Mouse (Mus musculus) thymus, postnatal 14 days (tissue): ENCODE data around the gene B3gat1.

Experiments
- DNase-seq: peaks from one replicate; pipeline ENCODE4 v3.0.0; 2021

Gene B3gat1

DNA sequence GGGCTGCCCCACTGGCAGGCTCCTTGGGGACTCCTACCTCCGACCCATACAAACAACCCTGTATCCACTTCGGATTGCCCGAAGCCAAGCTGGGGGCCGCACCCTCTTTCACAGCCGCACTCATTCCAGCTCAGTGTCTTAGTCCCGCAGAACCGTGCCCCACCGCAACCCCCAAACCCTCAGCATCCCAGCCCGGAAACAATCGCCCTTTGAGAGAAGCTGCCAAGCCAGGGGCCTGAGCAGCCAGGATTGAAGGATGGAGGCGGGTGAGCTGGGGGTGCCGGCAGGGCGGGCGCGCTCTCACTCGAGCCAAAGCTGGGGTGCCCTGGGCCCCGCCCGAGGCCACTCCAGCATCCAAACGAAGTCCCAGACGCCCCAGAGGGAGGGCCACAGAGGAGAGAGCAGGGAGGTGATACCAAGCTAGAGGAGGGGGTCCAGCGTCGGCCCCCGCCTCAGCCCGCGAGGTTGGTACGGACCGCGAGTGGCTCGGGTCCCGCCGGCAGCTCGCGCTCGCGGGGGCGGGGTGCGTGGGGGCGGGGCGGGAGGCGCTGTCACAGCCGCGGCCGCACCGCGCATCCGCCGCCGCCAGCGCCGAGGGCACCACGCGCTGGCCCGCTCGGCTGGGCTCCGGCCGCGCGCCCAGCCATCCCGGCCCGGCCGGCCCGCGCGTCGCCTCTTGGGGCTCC is at the start of gene B3gat1:
B3gat1 (plus strand) TSS at position 523 of the 686 bp plus-strand sequence.
- DNase-seq, result no peak

DNA sequence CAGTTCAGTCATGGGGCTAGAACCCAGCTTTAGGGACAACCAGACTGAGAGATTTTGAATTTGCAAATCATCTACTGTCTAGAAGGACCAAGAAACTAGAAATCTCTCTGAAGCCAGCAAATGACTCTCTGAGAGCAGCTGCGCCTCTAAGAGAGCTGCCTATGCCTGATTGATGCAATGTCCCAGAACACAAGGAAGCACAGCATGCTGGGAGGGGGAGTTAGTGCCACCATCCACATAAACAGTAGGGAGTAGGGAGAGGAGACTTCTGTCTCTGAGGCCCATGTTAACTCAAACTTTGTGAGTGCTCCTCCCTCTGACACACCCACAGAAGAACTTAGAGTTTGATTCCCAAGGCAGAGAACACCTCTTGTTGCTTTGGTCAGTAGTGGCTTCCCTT is 44.4 kb upstream of the B3gat1 start:
- no peak for DNase-seq

DNA sequence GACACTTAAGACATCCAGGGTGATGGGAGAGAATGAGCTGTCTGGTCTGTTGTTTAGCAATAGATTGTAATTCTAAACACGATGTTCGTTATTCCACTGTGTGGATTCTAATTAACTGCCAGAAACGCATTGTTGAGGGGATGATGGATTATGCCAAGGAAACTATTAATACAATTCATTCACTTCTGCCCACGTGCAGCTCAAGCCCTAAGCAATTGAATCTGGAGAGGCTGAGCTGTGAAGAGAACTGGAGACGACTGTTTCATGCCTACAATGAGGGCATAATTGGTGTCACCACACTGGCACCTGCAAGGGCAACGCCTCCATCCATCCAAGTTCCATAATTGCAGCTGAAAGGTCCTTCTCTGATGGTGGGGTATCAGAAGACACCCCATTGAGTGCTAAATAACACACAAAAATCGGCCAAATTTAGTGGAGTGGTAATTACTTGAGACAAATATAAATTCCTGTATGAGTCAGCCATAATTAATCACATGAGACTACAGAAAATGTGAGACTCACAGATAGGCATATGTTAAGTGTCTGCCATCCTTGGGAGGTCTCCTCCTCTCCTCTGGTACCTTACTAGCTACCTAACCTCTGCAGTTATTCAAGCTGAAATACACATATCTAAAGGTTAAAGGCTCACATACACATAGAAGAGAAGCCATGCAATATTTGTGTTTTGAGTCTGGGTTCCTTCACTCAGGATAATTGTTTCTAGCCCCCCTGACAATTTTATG is 43.4 kb upstream of the B3gat1 start:
- DNase-seq, result no peak

DNA sequence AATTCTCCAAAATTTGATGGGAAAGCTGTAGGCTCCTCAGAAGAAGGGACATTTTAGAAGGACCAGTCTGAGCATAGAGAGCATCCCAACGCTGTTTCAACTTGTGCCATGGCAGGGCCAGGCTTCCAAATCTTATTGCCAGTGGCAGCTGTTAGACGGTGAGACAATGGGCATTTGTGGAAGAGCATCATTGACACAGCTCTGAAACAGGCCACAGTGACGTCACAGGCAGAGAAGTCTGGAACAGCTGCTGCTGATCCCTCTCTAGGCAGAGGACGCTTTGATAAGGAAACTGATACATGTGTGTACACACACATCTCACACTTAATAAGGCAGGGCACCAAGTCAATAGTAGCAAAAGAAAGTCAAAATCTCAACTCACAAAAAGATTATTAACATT is 40.9 kb upstream of the B3gat1 start:
- DNase-seq, result no peak

DNA sequence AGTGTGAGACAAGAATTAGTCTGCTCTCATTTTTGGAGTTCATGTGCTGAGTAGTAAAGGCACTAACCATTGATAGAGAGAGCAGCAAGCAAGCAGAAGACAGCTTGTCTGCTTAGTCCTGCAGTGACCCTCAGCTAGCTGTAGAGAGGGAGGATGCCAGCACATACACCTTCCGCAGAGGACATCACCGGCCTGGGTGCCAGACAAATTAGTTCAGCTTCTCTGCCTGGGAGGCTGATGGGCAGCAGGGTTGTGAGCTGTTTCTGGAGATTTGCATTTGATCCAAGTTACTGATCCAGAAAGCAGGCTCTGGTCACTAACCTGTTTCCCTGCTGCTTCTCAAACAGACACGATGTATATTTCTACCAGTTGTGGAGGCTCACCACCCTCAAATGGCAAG is 38.9 kb upstream of the B3gat1 start:
- DNase-seq, result no peak

DNA sequence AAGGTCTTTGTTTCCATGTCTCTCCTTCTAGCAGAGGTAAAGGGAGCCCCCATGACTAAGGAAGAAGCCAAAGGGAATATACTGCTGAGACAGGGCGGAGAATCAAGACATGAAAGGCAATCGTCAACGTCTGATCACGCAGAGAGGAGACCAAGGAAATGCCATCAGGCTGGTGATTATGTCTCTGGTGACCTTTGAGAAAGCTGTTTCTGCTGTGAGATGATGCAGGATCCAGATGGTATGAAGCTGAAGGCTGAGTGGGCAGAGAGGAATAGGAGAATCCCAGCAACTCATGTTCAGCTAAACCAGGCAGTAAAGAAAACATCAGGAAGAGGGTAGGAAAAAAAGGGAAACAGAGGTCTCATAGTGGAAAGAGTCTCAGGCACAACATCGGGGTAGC is 38.4 kb upstream of the B3gat1 start:
- no peak for DNase-seq

DNA sequence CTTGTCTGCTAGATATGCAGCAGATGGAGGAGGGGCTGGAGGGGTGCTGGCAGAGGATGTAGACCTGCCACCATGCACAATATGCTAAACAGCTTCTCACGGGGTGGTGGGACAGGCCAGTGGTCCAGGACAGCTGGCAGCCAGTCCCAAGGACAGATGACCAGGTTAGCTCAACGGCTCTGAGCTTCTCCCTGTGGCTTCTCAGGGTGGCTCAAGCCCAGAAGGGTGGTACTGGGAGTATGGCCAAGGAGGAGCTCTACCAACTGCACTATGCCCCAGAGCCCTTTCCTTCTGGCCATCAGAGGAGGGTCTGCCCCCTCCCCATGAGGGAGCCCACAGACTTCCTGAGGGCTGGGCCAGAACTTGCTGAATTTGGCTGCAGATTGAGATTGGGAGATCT is 35.2 kb upstream of the B3gat1 start:
- no peak for DNase-seq

DNA sequence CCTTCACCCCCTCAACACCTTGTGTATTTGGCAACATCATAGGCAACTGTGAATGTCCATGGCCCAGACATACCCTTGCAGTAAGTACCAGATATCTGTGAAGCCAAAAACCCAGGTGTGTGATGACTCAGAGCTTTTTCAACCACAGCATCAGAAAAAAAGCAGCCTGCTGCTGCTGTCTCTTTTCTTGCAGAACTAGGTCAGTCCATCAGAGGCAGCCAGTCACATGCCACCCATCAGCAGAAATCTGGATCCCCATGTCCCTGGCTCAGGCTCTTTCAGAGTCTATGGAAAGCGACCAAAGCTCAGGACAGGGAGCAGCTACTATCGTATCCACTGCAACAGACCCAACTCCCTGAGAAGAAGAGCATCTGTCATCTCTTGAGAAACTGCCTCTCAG is 33.2 kb upstream of the B3gat1 start:
- DNase-seq, result no peak

DNA sequence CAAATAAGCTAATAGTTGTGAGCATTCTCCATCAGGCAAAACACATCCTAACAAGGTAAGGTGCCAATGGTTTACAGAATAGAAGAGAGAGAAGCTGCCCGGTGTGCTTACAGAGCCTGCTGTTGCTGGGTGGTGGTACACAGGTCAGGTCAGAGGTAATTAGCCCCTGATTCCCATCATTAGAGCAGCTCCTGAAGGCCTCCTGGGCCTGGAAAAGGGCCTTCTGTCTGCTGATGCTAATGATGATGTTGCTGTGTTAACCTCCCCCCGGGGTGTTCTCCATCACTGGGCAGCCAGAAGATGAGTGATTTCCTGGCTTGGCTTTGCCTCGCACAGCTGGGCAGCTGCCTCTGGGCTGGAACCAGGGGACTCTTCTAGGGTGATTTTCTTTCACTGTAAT is 15.1 kb upstream of the B3gat1 start:
- no peak for DNase-seq

DNA sequence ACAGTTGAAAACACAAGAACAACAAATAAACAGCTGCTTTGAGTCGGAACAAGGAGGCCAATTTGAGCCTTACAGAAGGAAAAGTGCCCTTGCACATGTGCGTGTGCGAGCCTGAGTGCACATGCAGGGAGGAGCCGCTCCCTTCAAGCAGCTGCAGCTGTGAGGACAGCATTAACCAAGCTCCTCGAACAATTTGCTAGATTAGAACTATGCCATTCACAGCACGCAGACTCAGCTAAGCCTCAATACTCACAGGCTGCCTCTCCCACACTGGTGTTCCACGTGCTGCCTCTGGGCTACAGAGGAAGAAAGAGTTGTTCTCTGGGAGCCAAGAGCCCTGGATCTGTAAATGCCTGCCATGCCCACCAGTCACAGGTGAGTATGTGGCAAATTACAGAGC is 11.8 kb upstream of the B3gat1 start:
- no peak for DNase-seq

DNA sequence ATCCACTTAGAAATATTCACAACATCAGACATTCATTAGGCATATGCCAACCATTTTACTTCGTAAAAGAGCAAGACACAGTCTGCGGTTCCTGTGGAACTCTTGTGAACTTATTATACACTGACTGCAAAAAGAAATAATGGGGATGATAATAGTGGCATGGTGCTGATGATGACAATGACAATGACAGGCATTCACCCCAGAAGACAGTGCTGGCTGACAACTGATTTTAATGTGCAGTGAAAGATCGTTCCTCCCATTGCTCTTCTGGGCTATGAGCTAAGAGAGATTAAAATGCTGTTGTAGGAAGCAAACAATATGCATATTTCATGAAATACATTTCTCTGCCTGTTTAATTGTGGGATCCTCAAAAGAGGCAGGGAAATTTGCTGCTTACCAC is 7.8 kb upstream of the B3gat1 start:
- no peak for DNase-seq

DNA sequence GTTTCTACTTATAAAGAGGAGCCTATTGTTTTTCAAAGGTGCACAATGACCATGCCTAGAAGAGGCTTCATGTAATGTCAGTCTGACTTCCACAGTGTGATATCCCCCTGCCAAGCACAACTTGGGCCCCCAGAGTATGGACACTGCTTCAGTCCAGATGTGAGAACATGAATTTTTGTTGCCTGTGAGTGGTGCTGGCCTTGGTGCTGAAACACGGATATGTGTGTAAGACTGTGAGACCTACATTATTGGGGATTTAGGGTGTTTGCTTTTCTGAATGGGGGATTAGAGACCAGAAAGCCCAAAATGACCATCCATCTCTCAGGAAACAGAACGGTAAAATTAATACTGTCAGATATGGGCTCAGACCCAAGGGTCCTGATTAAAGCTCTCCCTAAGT is 6.1 kb upstream of the B3gat1 start:
- DNase-seq, result no peak

DNA sequence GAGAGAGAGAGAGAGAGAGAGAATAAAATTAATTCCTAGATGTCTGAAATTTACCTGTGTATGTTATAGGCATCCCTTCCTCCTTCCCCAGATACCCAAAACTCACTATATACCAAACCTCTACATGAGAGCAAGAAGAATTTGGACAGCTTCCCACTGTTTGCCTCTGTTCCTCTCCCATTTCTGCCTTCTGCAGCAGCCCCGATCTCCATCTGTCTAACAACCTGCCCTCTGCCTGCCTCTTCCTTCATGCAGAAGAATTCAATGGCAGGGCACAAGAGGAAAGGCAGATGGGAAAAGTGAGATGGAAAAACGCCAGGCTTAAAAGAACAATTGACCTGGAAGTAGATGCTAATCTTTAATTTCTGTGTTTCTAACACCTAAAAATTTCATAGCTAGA is 5.0 kb upstream of the B3gat1 start:
- DNase-seq, result no peak

DNA sequence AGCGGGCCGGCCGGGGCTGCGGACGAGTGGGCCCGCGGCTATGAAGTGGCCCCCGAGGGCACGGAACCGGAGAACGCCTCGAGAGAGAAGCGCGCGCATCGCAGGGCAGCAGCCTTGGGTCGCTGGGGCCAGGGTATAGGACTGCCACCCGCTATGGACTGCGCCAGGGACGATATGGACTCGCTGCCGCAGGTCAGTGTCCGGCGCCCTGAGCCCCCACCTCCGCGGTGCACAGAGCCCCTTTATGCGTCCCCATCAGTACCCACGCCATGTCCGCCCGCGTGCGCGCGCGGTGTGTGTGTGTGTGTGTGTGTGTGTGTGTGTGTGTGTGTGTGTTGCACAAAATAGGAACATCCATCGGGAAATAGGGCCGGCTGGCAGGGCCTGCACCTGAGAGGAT is 458 bp downstream of the B3gat1 start:
- DNase-seq, result no peak

DNA sequence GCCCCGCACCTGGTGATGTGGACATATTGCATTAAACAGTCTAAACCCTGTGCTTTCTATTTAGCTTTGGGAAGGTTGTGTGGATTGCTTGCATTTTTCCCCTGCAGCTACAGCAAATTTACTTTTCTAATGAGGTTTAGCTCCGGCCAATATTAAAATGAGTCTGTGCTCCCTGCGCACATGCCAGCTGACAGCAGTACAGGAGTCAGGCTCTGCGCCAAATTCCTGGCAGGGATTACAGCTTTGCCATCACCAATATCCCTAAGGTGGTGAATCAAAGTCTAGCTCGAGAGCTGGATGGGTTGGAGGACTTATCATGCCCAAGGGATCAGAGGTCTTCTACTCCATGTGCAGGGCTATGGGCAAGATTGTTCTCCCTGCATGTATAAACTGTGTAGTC is 3.6 kb downstream of the B3gat1 start:
- DNase-seq, result no peak

DNA sequence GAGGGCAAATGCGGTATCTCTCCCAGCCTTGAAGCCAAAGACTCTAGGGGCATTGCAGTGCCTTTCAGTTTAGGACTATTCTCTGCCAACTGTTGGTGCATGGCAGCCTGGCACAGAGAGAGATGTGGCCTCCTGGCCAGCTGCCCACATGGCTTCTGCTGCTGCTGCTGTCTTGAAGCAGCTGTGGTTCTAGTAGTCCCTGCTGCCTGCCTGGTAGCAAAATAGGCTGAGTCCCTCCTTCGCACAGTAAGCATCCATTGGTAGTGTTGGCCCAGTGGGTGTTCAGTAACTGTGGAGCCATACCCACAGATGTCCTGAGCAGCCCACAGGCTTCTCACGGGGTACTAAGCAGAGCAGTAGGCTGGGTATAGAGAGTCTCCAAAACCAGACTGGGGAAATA is 9.3 kb downstream of the B3gat1 start:
- no peak for DNase-seq

DNA sequence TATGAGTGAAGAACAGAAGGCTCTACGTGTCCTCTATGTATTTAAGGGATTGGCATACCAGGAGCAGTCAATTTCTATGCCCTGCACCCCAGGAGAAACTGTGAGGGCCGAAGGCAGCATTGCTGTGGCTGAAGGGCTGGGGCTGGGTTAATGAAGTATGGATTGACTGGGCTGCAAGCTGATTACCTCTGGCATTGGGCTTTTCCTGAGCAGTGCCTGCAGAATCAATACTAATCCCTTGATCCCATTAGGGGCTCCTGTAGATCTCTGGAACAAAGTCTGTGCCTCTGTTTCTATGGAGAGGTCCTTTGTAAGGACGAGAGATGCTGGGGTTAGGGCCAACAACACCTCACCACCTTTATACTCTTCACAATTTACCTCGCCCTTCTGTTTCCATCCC is 13.6 kb downstream of the B3gat1 start:
- no peak for DNase-seq

DNA sequence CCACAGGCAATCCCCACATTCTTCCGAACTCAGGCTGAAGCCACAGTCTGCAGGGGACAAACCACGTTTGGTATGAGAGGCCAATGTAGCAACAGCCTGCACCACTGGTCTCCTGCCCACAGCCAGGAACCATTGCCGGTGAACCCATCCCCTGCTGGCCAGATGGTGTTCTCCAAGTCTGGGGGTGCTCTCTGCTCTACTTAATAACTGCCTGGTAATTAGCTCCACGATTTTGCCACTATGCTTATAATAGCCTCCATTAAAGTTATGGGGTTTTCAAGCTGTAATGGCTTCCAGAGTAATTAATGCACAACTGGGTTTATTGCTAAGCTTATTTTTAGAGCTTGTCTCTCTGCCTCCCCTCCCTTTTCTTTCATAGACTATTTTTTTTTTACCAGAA is 15.4 kb downstream of the B3gat1 start:
- no peak for DNase-seq

DNA sequence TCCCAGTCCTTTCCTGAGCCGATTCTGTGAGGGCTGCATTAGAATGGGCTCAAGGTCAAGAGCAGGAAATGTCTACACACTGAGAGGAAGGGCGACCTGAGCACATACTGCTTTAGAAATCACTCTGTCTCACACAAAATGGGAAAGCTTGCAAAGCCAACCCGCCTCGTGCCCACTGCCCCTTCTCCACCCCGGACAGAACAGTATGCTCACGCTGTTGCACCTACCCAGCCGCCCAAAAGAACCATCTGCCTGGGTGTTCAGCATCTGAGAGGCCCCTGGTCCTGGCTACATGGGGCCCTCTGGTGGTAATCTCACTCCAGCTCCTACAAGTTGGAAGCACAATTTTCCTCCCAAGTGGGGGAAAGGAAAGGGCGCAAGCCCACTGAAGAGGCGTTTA is 26.6 kb downstream of the B3gat1 start:
- DNase-seq, result no peak

DNA sequence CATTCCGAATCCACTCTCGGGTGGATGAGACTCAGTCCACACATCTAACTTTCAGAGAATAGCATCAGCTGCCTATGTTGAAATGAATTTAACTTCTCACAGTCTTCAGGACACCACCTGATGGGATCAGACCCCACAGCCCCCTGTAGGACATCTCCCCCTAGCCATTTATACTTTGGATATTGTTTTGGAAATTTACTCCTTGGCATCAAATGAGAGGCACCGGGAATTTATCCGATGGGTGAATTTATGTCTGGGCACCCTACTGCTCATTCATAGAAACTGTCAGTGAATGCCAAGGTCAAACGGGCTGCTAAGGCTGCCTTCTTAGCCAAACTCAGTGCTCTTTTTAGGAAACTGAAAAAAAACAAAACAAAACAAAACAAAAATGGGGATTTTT is 27.0 kb downstream of the B3gat1 start:
- no peak for DNase-seq

DNA sequence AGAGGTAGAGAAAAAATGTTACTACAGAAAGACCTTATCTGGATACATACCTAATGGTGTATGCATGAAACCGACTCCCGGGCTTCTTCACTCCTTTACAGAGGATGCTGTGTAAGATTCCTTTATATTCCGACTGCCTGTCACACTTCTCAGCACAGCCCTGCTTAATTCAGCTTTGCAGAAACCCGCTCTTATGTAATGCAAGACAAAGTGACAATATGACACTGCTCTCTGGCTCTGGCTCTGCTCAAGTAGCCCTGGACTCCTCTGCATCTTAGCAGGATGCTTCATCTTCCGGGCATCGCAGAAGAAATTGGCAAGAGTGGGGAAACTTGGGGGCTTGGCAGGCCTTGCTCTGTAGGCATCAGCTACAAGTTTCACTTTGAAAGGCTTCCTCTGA is 28.9 kb downstream of the B3gat1 start:
- no peak for DNase-seq

DNA sequence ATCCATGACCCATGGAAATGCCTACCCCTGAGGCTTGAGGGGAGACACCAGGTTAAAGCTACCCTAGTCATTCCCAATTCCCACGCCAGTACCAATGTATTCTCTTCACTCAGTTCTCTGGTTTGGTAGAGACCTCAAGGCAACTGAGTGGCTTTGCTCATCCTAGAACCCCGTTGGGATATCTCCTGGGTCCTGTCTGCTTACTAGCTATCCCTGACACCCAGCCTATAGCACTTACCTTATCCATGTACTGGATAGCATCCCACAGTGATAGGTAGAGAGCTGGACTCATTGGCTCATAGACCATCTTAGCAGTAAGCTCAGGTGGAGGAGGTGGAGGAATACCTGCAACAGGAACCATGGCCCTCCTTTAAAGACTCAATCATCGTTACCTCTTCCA is 34.7 kb downstream of the B3gat1 start:
- DNase-seq, result no peak

DNA sequence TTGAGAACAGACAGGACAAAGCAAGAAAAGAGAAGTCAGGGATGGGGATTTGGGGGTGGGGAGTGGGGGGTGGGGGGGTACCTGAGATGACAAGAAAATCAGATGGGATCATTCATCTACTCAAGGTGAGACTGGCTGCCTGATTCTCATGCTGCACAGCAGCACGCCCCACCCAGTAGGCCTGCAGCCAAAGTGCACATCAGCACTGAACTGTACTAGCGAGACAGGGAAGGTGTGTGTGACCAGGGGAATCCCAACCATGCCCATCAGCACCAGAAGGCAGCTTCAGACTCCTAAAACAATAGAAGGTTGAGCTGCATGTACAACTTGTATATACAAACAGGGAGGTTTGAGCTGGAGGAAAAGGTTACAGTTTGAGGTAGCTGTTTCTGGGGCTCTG is 42.2 kb downstream of the B3gat1 start:
- DNase-seq, result no peak

DNA sequence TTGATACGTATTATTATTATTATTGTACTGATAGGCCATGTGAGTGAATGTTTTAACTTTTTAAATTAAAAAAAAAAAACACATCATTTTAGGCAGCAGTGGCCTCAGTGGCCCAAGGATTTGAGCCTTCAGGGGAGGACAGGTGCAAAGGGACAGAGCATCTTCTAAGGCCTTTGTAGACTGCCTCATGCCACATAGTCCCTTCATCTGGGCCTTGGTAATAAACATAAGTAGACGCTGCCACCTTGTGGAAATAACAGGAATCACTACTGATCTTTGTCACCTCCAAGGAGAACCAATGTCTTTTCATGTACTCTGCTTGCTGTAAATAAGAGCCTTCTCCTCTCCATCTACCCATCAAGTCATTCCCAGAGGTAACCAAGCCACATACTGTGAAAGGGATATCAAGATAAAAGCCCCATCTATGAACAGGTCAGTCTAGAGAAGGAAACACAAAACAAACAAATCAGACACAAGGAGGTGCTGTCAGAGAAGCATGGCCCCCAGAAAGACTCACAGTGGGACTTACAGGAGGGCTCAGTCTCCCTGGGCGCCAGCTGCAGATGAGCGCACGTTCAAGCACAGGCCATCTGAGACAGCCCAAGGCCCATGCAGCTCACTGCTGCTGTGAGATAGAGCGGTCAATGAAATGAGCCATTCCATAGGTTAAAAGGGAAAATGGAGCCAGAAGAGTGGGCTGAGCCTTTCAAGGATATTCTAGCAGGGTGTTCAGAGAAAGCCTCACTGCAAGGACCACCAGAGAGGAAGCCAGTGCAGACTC is 42.8 kb downstream of the B3gat1 start:
- DNase-seq, result no peak
